Mouse (Mus musculus) frontal cortex, postnatal 10 days (tissue): ENCODE data around the gene Polr1d.

Source experiments
- DNase-seq, 2 experiments: peaks; one replicate each; pipeline ENCODE4 v3.0.0; 2022; ENCODE audit warnings: low spot score in 2 of 2, mixed read lengths in 1 of 2

The Polr1d gene

DNA sequence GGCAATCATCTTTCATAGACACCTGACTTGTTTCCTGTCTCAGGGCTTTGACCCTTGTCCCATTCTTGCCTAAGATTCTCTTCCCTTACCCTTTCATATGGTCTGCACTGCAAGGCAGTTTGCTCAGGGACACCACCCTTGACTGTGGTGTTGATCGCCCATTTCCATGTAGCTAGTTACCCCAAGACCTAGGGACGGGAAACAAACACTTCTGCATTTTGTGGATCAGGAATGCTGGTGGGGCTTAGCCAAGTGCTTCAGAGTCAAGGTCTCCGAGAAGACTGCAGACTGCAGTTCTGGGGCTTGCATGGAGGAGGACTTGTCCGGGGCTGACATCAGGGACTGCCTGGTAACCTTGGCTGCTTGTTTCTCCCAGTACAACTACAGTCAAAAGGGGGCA, 10.0 kb downstream of the Polr1d start:
- no peak for DNase-seq

GRCm38 (mm10) chr5:147089836-147090235, 13.0 kb downstream of the Polr1d start:
- no peak for DNase-seq

DNA sequence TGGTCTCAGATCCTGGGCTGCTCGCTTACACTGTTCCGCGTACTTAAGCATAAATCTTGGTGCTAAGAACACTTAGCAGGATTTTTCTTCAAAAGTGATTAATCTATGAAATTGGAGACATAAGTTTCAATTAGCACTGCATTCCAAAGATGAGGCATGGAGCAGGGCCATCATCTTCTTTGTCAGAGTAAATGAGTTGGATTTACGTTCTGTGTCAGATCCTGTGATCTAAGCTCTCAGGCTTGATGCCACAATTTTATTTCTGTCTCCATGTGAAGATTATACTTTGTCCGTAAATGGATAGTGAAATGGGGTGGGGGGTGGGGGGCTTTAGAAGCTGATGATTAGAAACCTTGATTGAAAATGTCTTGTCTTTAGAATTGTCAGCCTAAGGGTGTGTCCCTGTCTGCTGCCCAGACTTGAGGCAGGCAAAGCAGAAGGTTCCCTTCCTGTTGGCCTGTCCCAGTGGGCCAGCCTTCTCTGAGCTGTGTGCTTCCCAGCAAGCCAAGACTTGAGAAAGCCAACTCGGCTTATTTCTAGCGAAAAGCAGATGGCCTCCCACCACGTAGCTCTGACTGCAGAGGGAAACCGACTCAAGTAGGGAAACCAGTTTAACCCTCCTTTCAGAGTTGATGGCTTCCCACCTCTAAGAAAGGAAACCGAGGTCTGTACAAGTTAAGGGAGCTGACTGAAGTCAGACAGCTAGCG, 13.6 kb downstream of the Polr1d start:
- DNase-seq, result no peak

GRCm38 (mm10) chr5:147092448-147092847, 15.6 kb downstream of the Polr1d start:
- no peak for DNase-seq

- no peak for DNase-seq
These were observed 17.4 kb downstream of the Polr1d start for GRCm38 (mm10) chr5:147094296-147094695.

DNA sequence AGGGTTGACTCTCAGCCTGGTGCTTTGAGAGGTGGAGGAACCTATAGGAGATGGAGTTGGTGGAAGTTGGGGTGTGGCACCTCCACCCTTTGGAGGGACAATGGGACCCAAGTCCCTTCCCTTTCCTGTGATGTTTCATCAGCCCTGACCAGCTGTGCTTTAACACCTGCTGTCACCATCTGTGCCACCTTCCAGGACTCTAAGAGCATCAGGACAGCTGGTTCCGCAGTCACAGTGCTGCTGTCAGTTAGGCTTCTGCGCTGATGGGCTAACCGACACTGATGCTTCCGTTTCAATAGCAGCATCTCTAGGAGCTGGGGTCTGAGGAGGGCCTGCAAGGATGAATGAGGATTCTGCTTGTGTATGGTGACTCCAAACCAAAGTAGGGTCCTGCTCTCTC, 19.7 kb downstream of the Polr1d start:
- no peak for DNase-seq

DNA sequence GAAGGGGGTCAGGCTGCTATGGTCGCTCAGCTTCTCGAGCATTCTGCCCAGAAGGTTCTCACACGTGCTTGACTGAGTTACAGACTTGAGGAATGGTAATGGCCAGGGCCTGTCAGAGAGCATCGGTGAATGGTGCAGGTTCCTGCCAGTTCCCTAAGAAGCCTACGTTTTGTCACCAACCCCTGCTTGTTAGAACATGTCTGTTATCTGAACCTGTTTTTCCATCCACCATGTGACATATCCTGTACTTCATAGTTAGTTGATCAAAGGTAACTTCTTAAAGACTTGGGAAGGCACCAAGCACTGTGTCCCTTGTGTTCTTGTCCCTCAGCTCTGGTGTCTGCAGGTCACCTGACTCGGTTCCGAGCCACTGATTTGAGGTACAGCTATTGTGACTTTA, 21.8 kb downstream of the Polr1d start:
- no peak for DNase-seq

GRCm38 (mm10) chr5:147100180-147100579, 23.3 kb downstream of the Polr1d start:
- no peak for DNase-seq

DNA sequence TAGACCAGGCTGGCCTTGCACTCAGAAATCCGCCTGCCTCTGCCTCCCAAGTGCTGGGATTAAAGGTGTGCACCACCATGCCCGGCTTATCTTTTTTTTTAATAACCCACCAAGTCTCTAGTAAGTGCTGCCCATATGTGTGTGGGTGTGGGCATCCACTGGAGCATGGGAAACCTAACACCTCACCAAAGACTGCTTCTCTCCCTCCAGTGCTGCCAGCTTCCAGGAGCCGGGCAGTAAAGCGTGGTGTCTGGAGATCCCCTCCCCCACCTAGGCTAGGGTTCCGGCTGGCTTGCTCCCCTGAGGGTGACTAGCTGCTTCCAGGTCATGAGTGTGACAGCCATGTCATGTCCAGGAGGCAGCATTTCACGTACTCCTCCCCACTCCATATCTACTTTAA, 25.4 kb downstream of the Polr1d start:
- DNase-seq, result no peak

- no peak for DNase-seq
These were observed 30.4 kb downstream of the Polr1d start for GRCm38 (mm10) chr5:147107276-147107675.

DNA sequence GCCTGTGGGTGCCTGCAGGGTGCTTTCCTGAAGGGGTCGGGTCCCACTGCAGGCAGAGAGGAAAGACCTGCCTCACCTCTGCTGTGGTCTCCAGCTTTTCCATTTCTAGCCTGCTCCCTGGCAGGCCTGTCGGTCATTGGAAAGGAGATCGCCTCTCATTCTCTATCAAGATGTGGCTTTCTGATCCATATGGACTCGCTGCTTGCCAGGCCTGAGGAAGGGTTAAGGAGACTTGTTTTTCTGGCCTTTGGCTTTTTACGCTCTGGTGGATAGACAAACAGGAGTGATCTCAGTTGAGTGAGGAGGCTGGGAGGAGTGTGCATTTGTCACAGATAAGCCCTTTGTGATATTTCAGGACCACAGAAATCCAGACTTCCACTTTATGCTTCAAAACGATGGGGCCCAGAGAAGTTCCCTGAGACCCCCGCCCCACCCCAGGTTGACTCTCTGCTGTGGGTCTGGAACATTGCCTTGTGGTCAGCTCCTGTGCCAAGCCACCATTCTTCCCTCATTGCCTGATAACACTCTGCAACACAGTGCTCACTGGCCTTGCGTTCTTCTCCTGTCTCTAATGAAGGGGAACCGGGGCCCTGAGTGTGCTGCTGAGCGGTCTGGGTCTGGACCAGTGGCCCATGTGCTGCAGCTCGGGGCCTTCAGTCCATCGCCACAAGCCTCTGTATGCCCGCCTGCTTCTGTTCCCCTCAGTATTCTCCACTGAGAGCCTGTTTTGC, 32.2 kb downstream of the Polr1d start:
- DNase-seq, result no peak

DNA sequence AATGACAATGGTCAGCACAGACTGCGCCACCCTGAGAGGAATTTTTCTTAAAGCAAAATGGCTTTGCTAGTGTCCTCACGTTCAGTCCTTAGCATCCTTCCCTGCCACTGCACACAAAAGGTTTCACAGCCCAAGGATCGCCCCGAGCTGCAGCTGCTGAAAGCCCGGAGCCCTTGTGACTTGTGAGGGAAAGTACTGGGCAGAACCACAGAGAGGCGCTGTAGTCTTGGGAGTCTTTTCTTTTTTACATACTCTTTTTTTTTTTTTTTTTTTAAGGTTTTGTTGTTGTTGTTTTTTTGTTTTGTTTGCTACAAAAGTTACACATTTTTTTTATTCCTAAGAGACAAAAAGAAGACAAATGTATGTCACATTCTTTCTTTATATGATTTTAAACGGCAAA, 37.9 kb downstream of the Polr1d start:
- DNase-seq, result no peak

- DNase-seq, result no peak
These were observed 38.8 kb downstream of the Polr1d start for GRCm38 (mm10) chr5:147115631-147116030.

- DNase-seq, result no peak
These were observed 40.2 kb downstream of the Polr1d start for GRCm38 (mm10) chr5:147117027-147117426.

DNA sequence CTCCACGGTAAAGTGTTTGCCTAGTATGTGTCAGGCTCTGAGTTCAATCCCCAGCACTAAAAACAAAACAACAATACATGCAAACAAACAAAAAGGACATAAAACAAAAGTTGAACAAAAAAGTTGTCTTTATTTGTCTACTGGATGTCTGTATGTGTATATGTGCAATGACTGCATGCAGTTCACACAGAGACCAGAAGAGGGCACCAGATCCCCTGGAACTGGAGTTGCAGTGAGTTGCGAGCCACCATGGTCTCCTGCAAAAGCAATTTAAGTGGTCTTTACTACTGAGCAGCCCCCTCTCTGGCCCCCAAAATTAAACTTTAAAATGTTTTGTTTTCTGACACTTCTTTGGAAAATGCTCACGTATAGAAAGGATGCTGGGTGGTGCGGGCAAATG, 44.3 kb downstream of the Polr1d start:
- no peak for DNase-seq

GRCm38 (mm10) chr5:147124794-147125193, 47.9 kb downstream of the Polr1d start:
- DNase-seq, result no peak

DNA sequence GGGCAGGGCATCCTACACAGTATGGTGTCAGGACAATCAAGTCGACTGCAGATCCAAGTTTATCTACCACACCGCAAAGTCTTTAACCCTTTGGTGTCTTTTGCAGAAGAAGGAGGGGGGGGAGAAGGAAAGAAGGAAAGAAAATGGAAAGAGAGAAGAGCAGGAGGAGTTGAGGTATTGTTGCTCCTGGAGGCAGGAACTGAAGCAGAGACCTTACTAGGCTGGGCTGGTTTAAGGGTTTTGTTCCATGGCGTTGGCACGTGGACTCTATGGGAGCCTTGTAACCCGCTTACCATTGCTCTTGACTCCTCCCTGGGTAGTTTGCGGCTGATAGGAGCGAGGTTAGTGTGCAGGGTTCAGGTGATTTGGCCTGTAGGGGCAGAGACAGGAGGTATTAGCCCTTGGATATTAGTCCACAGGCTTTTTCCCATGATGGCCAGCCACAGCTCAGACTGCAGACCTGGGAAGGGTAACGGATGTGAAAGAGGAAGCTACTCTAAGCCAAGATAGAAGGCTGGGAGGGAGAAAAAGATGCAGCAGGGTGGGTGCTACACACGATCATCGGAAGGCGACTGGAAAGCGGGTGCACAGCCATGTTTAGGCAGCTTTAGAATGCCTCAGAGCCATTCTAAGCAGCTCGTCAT, 48.8 kb downstream of the Polr1d start:
- DNase-seq, result no peak

DNA sequence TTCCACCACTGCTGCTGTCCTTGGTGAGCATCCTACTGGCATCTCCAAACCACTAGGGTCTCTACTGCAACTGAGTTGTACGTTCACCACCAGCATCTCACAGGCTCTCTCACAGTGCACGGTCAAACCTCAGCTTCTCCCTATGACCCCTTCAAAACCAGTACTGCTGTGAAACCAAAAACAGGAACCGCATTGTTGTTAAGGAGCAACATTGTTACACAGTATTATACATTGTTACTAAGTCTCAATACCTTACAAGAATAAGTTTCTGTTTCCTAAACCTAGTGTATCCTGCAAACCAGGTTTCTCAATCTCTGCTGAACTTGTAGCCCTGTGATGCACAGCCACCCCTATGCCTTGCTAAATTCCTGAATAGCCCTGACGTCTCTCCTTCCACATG, 51.0 kb downstream of the Polr1d start:
- DNase-seq, result no peak

GRCm38 (mm10) chr5:147129484-147129883, 52.6 kb downstream of the Polr1d start:
- no peak for DNase-seq

DNA sequence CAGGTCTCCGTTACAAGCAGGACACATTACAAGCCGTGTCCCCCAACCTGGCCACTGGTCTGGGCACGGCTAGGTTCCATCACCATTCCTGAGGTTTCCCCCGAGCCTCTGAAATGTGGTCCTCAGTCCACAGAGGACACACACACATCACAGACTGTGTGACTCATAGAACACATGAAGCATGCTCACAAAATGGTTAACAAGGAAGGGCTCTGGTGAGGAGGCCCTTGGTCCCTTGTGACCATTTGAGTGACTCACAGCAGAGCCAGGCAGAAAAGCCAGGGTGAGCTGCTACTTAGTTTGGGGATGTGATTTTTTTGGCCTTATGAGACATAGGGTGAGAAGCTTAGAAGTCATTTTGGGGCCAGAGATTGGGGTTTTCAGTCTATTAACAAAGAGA, 55.1 kb downstream of the Polr1d start:
- no peak for DNase-seq

- no peak for DNase-seq
These were observed 56.8 kb downstream of the Polr1d start for GRCm38 (mm10) chr5:147133662-147134061.

- no peak for DNase-seq
These were observed 57.7 kb downstream of the Polr1d start for GRCm38 (mm10) chr5:147134341-147135088.
